Mouse (Mus musculus) brain, embryonic 14.5 days (tissue): ENCODE data around the gene Gm17482. TPM values are rescaled to one million over a fixed set of nuclear protein-coding genes. Genes with fewer than 3 reads are reported as not detected.

Experiments
- DNase-seq: peaks from one replicate; pipeline ENCODE4 v3.0.0-alpha.2; 2011; ENCODE audit warnings: low read depth
- CTCF ChIP-seq: fragments of 200-500 bp; IDR thresholded peaks from 2 replicates; pipeline ENCODE4 v1.5.1; 2012; ENCODE audit warnings: inconsistent platforms, mild to moderate bottlenecking, moderate library complexity, borderline replicate concordance; ENCODE audit not compliant: insufficient read depth, insufficient read length; ENCODE audit errors: extremely low read depth
- POLR2A ChIP-seq: fragments of 200-500 bp; IDR thresholded peaks from 2 replicates; pipeline ENCODE4 v1.6.1; 2012; ENCODE audit warnings: mild to moderate bottlenecking, inconsistent platforms, borderline replicate concordance; ENCODE audit not compliant: poor library complexity, insufficient read depth, insufficient read length, severe bottlenecking; ENCODE audit errors: extremely low read depth
- polyA plus RNA-seq: library from polyadenylated mRNA; depleted of rRNA; stranded (reverse); fragments of >200 nt; gene quantifications from 2 replicates; pipeline ENCODE4 v1.2.3, GENCODE M21; 2012; rRNA removed

The Gm17482 gene
- not detected in 2 replicates for polyA plus RNA-seq

DNA sequence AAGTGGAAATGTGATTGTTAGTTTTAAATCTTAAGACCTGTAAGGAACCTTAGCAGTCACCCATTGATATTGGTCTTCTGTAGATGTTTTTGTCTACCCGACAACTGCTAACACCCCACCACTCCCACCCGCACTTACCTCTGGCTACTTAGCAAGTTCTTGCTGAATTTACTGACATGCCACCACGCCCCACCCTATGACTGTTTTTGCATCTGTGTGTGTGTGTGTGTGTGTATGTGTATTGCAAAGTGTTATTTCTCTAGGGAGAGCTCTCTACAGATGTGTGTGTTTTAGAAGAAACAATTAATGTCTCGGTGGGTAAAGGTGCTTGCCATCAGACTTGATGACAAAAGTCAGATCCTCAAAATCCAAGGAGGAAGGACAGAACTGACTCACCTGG is at the start of gene Gm17482:
TSS of gene Gm17482 (plus strand) at position 301 of the 400 bp plus-strand sequence.
- DNase-seq, result no peak
- no peak for TF ChIP-seq CTCF
- no peak for TF ChIP-seq POLR2A

- no peak for DNase-seq
- TF ChIP-seq CTCF, result no peak
These were observed 48.3 kb upstream of the Gm17482 start for GRCm38 (mm10) chr6:115178826-115179225.

- TF ChIP-seq POLR2A, result no peak
- TF ChIP-seq CTCF, result no peak
These were observed 46.0 kb upstream of the Gm17482 start for GRCm38 (mm10) chr6:115181094-115181493.

GRCm38 (mm10) chr6:115191111-115191510 is 36.0 kb upstream of the Gm17482 start:
- TF ChIP-seq POLR2A, result no peak
- TF ChIP-seq CTCF, result no peak
- DNase-seq, result no peak

More at GRCm38 (mm10) chr6:115181094-115181493, 46.0 kb upstream of the Gm17482 start:
- no peak for DNase-seq

DNA sequence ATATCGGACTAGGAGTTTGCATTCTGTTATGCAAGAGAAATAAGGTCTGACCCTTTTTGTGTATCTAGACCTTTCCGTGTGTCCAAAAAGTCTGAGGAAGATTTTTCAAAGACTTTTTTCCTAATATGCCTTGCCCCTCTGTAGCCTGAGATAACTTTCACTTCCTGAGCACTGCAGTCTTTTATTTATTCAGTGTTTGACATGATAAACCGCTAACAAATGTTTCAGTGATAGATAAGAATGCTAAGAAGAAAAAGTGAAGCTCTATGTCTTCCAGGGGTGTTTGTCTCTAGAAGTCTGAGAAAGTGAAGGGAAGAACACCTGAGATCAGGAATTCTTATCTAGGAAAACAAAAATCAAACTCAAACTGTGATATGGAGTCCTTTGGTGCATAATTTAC is 26.4 kb upstream of the Gm17482 start:
- DNase-seq, result no peak
- no peak for TF ChIP-seq CTCF
- TF ChIP-seq POLR2A, result no peak

DNA sequence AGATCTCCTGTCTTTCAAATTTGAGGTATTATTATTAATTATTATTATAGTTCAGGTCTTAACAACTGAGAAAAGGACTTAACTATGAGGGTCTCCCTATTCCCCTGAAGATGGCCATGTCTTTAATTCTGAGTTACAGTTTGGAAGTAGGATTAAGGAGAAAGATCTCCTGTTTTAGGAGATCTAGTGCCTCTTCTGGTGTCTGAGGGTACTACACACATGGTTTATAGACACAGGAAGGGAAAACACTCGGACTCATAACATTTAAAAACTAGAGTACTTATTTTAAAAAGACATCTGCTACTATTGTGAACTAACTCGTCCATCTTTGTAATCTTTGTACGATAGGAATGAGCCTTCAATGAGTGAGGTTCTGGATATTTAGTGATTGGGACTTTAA is 24.1 kb upstream of the Gm17482 start:
- TF ChIP-seq POLR2A (no peak), CTCF (0 out of 2 replicates have a peak, but pooled peaks have one; percentile 1)

GRCm38 (mm10) chr6:115210187-115210586 is 17.0 kb upstream of the Gm17482 start:
- TF ChIP-seq POLR2A, result no peak
- no peak for TF ChIP-seq CTCF

More for the DNA sequence above, 24.1 kb upstream of the Gm17482 start:
- no peak for DNase-seq

DNA sequence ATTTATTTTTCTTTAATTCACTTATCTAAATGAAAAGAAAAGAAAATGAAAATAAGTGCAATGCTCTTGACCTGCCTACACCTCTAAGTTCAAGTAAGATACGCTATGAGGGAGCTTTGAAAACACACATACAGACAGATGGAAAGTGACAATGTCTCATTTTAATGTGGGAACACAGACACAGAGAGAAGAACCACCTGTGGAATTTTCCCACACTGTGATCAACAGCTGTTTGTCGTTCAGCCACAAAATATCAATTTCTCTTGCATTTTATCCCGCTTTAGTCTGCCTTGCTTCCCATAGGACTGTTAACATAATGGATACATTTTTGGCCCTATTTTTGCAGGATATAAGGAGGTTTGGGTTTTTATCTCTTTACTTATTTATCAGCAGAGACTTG is 16.3 kb upstream of the Gm17482 start:
- TF ChIP-seq POLR2A, result no peak
- TF ChIP-seq CTCF, result no peak
- DNase-seq, result no peak

More at GRCm38 (mm10) chr6:115210187-115210586, 17.0 kb upstream of the Gm17482 start:
- no peak for DNase-seq

GRCm38 (mm10) chr6:115212132-115212903 is 14.8 kb upstream of the Gm17482 start:
- no peak for DNase-seq

GRCm38 (mm10) chr6:115213129-115213528 is 14.0 kb upstream of the Gm17482 start:
- no peak for DNase-seq
- TF ChIP-seq CTCF, result no peak
- no peak for TF ChIP-seq POLR2A

More at GRCm38 (mm10) chr6:115212132-115212903, 14.8 kb upstream of the Gm17482 start:
- TF ChIP-seq CTCF, result no peak
- no peak for TF ChIP-seq POLR2A

DNA sequence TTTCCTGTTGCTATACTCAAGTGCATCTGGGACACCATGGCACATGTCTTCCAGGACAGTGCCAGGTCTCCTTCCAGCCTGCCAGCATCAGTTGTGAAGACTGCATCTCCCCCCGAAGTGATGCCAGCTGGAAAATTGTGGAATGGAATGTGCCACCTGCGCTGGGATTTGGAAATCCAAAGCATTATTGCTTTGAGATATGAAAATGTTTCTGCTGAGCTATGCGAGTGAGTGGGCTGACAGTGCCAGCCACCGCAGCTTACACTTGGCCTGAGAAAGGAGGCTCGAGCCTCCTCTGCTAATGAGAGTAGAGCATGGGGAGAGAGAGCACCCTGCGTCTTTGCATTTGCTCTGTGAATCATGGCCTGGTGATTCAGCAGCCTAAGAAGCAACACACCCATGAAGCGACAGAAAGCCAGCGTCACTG is 5.9 kb upstream of the Gm17482 start:
- peak; percentile 56 for DNase-seq
- TF ChIP-seq POLR2A, result no peak
- TF ChIP-seq CTCF, result no peak

- TF ChIP-seq POLR2A, result no peak
- no peak for TF ChIP-seq CTCF
- DNase-seq, result peak; percentile 76
These were observed 1.6 kb upstream of the Gm17482 start for GRCm38 (mm10) chr6:115225519-115225918.
